8 mouse cellular contexts compared by ENCODE assay signal in the genomic region with DNA sequence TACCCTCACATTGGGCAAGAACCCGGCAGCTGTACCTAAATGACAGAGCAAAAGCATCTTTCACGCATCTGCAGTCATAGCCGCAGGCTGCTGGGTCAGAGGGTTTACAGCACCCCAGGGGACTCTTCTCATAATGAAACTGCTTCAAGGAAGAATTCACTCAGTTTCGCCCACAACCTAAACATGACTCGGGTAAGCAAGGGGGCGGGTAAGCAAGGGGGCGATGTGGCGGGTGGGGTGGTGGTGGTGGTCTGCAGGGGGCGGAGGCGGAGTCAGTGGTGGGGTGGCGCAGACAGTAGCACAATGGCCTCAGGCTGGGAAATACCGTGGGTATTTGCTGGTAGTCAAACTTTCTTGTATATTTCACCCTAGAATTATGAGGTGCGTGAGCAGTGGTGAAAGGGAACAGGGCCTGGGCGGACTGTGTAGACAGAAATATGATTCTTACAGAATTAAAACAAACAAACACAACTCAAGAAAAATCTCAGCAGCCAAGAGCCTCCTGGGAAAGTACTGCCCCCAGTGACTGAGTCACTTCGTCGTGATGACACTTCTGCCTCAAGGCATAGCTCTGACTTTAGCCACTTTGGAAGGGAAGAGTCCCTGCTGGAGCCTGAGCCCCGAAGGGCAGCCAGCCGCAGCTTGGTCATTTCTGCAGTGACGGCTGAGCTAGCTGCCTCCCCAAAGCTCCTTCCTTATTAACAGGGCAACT. TPM values are rescaled to one million over a fixed set of nuclear protein-coding genes. Genes with fewer than 3 reads are reported as not detected.
DNase-seq lines count a peak whose midpoint lies in the region; ATAC-seq lines count a peak whose summit lies in the region.

No protein-coding gene starts in this region.

- H3K4me2 ChIP-seq in embryonic facial prominence, embryonic 12.5 days (replicated peaks) = peak overlapping the region; percentile 42
- H3K4me2 ChIP-seq in midbrain, embryonic 16.5 days (ENCODE audit: low read length) = peak overlapping the region; percentile 37

- peak; percentile 78 for DNase-seq in heart, adult 11 months
- no peak for DNase-seq in heart, postnatal 36 days
- DNase-seq in hindlimb bud, embryonic 11.5 days (ENCODE audit: extremely low spot score, low read depth, low spot score) = peak; percentile 6
- no peak for DNase-seq in MN1 (ENCODE audit: low spot score)
- DNase-seq in adrenal gland, adult 18-20 months (ENCODE audit: low spot score in 2 of 2) = no peak
- DNase-seq in yolk sac, embryonic 10.5 days (ENCODE audit: low spot score) = no peak

- H3K27me3 ChIP-seq in embryonic facial prominence, embryonic 12.5 days = no peaks in the 10 kb centered on the region
- H3K27me3 ChIP-seq in midbrain, embryonic 16.5 days (ENCODE audit: control insufficient read depth, insufficient read depth, low read depth, low read length) = no peaks in the 10 kb centered on the region

- H3K27ac ChIP-seq in embryonic facial prominence, embryonic 12.5 days = no peak overlapping the region
- no peak overlapping the region for H3K27ac ChIP-seq in midbrain, embryonic 16.5 days (ENCODE audit: low read length)

- no peaks in the 10 kb centered on the region for H3K9me3 ChIP-seq in embryonic facial prominence, embryonic 12.5 days
- H3K9me3 ChIP-seq in midbrain, embryonic 16.5 days (replicated peaks; ENCODE audit: control insufficient read depth, low read length, poor library complexity, severe bottlenecking) = no peaks in the 10 kb centered on the region

- no peaks in the 10 kb centered on the region for H3K36me3 ChIP-seq in embryonic facial prominence, embryonic 12.5 days
- H3K36me3 ChIP-seq in midbrain, embryonic 16.5 days (ENCODE audit: control insufficient read depth, insufficient read depth, low read length) = no peaks in the 10 kb centered on the region

- H3K4me1 ChIP-seq in embryonic facial prominence, embryonic 12.5 days = peaks cover 9% of the 10 kb centered on the region; the same call in 1 of the 2 replicates
- H3K4me1 ChIP-seq in midbrain, embryonic 16.5 days (ENCODE audit: control insufficient read depth, insufficient read depth, low read length) = peaks cover 3% of the 10 kb centered on the region; the same call in 1 of the 2 replicates

- no peak overlapping the region for H3K9ac ChIP-seq in embryonic facial prominence, embryonic 12.5 days
- H3K9ac ChIP-seq in midbrain, embryonic 16.5 days (ENCODE audit: low read depth, low read length) = peak overlapping the region; percentile 8; the same call in 1 of the 2 replicates

- ATAC-seq in embryonic facial prominence, embryonic 12.5 days (ENCODE audit: insufficient number of reproducible peaks, insufficient read depth, low FRiP score, low TSS enrichment) = no peak
- ATAC-seq in midbrain, embryonic 16.5 days = peak; percentile 21; the same call in 1 of the 2 replicates

- intact Hi-C loops in heart, postnatal 36 days (cut with DNase I) = no loop called here

- 0 out of 2 replicates have a peak overlapping the region, but pooled peaks have one; percentile 15 for H3K4me3 ChIP-seq in embryonic facial prominence, embryonic 12.5 days
- no peak overlapping the region; the same call in 1 of the 2 replicates for H3K4me3 ChIP-seq in midbrain, embryonic 16.5 days (ENCODE audit: low read depth, low read length)

- WGBS in embryonic facial prominence, embryonic 12.5 days = 17% methylated on average over 19 of the region's 19 CpGs
- WGBS in midbrain, embryonic 16.5 days = 17% methylated on average over 19 of the region's 19 CpGs

RNA-seq across cellular contexts. Expression of a gene that starts 55.8 kb away (rescaled TPM):
- total RNA-seq in heart, postnatal 36 days (2021) = 1 to 10 TPM; 1.9 to 2.2 TPM
- 49.2 and 50.6 TPM in 2 replicates for polyA plus RNA-seq in embryonic facial prominence, embryonic 12.5 days (2016; fragmentation: Nextera tagmentation; extraction: Ambion mirVana)
- polyA plus RNA-seq in midbrain, embryonic 16.5 days (2015; fragmentation: Nextera tagmentation; extraction: Ambion mirVana) = 25.0 and 36.7 TPM in 2 replicates
- total RNA-seq in adrenal gland, adult 18-20 months (2021) = 1 to 10 TPM; 1.2 to 1.4 TPM

Comparison
In these comparisons a context has a peak if more than half of its experiments do, and no peak if none do; other contexts are left out.
1. DNase-seq: peak in heart, adult 11 months (single experiment) and hindlimb bud, embryonic 11.5 days (single experiment); none in heart, postnatal 36 days (0 of 2), MN1 (single experiment), adrenal gland, adult 18-20 months (0 of 2) and yolk sac, embryonic 10.5 days (single experiment).